Mouse (Mus musculus) ES-E14 (cell line): ENCODE results near the gene Ifnb1.

Source experiments
- CHD2 ChIP-seq: IDR thresholded peaks from 2 replicates; pipeline ENCODE4 v1.6.1; 2014; ENCODE audit warnings: mild to moderate bottlenecking, low read depth, low read length, inconsistent platforms
- HCFC1 ChIP-seq: IDR thresholded peaks from 2 replicates; pipeline ENCODE4 v1.6.1; 2012; ENCODE audit warnings: low read length, inconsistent platforms, borderline replicate concordance; ENCODE audit not compliant: insufficient read depth
- ZC3H11A ChIP-seq: IDR thresholded peaks from 2 replicates; pipeline ENCODE4 v1.6.1; 2012; ENCODE audit warnings: low read depth, mild to moderate bottlenecking, inconsistent platforms, low read length, borderline replicate concordance
- ZNF384 ChIP-seq: IDR thresholded peaks from 2 replicates; pipeline ENCODE4 v1.6.1; 2012; ENCODE audit warnings: low read depth, low read length, inconsistent platforms

DNA sequence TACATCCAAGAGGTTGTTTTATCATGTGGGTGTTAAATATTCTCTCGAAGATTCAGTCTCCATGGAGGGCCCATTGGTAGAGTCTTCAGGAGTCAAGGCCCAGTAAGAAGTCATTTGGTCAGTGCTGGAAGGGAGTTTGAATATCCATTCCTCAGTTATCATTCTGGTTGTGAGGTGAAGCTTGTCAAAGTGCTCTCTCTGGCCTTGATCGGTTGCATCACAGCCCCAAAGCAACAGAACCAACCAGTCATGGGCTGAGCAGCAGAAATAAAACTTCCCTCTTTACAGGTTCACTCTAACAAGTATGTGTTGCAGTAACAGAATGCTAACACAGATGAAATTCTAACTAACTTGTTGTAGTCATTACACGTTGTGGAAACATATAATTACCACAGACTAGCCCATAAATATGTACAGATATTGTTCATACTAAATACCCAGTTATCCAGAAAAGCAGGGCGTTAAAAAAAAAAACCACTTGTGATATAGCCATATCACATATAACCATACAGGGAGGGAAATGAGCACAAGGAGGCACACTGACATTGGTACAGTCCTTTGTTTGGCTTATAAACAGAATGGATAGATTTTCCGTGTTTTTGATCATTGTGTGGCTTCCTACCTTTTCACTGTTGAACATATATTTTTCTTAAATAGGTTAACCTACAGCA, 3.9 kb upstream of the Ifnb1 start:
- TF ChIP-seq ZNF384 (no peak), HCFC1 (no peak), CHD2 (no peak), ZC3H11A (no peak)
